Mouse (Mus musculus) kidney, postnatal 10 days (tissue): Measurements from ENCODE around the gene Ranbp10.

ENCODE experiments used
- DNase-seq: peaks from one replicate; pipeline ENCODE4 v3.0.0; 2021; ENCODE audit warnings: mixed read lengths

The Ranbp10 gene

DNA sequence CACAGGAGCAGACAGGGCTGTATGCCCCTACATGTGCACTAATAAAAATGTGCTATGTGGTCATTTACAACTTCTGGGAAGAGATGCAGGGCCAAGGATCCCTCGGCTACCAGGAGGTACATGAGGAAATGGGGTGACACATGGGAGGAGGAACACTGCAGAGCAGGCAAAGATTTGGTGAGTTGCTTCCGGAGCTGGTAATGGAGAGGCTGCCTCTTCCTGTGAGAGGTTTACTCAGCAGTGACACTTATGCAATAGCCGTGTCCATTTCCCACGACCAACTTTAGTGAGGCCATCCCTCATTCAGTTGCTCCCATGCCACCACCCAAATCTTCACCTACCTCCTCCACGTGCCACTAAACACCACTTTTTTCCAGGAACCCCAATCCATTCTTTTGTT is 46.9 kb downstream of the Ranbp10 start:
- DNase-seq = no peak

DNA sequence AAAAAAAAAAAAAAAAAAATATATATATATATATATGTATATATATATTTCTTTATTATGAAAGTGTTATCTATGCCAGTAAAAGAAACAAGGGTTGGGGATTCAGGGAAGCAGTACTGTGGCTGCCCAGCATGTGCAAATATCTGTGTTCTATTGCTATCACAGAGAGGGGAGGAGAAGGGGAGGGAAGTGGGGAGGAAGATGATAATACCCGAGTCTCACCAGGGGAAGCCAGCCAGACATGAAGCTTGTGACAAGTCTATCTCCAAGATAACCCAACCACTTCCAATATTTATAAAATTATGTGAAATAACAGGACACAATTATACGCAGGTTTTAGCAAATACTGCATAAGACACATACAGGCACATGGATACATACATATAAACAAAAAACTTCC is 49.3 kb downstream of the Ranbp10 start:
- DNase-seq = no peak

DNA sequence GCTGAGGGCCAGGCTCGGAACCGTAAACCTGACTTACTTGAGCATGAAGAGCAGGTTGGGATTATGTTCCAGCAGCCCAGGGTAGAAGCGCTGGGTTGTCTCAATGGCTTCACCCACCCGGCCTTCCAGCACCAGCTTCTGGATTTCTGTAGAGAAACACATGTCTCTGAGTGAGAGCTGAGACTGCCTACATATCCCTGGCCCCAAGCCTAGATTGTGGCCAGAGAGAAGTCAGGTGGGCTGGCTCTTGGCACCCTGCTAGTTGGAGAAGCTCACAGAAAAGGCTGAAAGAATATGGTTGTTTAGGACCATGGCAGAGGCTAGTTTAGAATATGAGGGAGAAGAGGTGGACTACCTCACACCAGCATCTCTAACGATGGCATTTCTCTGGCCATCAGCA is 52.7 kb downstream of the Ranbp10 start:
- no peak for DNase-seq

DNA sequence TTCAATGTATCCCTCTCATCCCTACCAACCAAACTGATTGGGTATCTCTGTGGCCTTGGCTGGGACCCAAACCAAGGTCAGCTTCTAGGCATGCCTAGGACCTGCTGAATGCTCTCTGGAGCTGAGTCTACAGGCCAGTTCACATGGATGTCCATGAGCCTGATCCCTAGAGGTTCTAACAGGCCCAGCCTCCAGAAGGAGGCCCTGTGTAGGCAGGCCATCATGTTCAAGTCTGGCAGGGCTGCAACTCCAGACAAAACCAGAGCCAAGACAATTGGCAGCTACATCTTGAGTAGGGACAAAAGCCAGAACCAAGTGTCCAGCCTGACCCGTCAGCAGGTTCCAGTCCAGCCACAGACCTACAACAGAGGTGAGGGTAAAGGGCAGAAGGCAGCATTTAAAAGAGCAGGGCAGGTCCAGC is 53.7 kb downstream of the Ranbp10 start:
- DNase-seq = no peak

DNA sequence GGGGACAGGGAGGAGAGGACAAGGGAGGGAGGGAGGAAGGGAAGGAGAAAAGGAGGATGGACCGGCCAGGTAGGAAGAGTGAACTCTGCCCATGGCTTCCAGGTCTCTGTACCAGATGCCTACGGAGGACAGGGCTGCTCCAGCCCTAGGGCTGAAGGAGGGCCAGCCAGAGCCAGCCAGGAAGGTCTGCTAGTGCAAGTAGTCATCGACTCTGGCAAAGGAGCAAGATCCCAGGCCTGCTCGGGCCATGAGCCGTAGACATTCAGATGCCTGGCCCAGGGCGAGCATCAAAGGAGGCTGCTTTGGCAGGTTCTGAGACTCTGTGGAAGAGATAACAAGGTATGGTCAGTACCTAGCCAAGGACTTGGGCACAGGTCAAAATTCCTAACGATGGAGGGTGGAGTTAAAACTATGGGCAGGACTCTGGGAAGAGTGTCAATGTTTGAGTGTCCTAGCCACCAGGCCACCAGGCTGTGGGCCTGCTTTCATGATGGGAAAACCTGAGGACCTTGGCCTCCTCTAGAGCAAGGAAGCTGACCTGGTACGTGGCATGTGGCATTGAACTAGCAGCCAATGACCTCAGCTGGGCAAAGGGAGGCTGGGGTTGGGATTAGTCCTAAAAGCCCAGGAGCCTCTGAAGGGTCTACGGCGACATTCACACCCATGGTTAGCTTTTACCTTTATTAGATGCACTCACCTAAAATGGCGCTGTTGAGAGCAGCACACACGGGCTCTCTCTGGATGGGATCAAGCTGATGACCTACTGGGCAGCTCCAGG is 55.6 kb downstream of the Ranbp10 start:
- DNase-seq = no peak

DNA sequence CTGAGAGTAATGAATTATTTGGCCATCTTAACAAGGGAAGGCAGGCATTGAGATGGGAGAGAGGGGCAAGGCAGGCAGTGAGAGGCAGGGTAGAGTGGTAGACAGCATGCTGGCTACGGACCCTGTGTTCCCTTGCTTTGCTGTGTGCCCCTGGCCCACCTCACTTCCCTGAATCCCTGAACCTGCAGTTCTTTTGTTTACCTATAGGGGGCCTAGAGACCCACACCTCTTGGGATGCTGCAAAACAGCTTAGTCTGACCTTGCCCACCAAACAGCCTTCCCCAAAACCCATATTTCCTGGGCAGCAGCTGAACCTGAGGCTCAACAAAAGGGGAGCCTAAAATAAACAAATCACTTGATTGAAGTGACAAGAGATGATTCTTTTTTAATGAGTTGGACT is 56.5 kb downstream of the Ranbp10 start:
- DNase-seq = no peak

DNA sequence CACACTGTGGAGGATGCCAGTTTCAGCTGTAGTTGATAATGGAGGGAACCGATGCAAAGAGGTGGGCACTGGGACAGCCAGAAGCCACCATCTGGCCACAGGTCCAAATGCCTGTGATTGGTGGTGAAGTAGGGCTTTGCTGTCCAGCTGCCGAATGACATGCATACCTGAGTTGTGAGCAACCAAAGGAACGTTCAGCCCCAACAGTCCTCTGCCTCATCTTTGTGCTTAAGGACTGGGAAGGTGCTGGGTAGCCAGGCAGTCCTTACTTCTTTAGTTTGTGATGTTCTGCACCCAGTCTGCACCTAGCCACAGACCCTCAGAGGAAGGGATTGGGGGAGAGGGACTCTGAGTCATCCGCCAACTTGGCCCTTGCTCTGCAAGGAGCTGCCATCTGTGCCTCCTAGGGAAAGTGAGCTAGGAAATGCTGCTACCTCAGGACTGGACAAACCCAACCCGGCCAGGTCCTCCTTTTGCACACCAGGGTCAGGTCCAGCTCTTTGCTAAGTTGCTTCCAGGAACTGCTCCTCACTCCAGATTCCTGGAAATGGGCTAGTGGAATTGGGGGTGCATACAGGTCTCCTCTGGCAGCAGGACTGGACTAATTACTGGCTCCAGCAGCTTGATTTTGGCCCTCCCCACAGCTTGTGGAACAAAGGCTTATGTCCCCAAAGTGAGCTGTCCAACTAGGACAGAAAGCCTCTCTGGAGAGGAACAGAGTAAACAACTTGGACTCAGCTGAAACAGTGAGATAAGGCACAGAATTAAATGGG is 58.5 kb downstream of the Ranbp10 start:
- no peak for DNase-seq

DNA sequence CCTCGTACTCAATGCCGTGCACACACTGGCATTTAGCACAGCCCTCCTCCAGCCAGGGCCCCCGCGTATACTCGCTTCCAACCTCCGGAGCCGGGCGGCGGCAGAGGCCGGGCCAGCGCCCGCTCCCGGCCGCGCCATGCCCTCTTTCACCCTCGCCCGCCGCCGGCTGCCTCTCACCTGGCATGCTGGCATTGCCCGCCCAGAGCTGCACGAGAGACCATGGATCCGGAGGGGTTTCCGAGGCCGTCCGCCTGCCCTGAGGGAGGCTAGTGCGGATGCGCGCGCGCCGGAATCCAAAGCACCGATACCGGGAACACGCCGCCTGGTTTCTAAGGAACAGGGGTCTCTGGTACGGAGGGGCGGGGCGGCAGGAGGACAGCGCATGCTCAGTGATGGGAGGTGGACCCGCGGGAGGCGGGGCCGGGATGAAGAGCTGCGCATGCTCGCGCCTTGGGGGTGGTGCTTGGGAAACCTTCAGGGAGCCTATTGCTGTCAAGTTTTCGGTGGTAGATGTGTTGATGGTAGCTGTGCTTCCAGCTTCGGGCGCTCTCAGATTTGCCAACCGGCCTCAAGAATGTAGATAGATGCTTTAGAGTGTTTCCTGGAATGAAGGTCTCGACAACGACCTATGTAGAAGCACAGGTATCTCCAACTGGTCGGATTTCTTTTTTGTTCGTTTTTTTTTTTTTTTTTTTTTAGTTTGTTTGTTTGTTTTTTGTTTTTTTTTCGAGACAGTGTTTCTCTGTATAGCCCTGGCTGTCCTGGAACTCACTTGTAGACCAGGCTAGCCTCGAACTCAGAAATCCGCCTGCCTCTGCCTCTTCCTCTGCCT is 68.7 kb downstream of the Ranbp10 start, which contains the start of gene Gfod2:
TSS of gene Gfod2 (minus strand) at position 388 of the 832 bp plus-strand sequence.
- DNase-seq = peak; percentile 99

DNA sequence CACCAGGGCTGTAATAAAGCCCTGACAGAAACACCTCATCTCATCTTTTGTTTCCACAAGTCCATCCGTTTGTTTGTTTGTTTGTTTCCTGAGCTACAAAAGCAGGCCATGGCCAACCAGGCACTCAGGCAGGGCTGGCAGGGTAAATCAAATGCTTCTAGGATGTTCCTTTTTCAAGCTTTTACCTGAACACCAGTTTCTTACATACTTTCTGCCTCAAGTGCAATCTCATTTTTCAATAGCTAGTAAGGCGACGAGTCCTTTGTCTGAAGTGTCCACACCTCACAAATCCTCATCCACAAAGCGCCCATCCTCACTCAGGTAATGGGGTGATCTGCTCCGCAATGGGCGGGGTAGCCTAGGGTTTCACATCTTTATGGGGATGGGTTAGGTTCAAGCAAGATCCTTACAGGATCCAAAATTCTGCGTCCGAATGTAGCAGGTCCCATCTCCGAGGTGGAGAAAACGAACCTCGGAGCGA is 69.3 kb downstream of the Ranbp10 start:
- no peak for DNase-seq

DNA sequence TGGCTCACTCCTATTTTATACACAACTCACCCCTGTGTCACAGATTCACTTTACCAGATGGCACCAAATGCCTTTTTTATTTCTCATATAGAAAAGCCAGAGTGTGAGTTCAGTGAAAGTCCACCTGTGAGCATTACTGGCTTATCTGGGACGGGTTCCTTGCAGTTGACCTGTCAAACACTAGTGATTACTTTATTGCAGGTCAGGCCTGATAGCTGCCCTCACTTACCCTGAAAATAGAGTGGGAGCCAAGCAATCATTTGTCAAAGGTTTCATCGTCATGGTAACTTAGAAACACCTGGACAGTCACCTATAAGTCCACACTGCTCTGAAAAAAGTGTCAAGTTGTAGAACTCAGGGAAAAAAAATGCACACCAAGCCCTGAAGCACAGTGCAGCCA is 72.5 kb downstream of the Ranbp10 start:
- DNase-seq = no peak

DNA sequence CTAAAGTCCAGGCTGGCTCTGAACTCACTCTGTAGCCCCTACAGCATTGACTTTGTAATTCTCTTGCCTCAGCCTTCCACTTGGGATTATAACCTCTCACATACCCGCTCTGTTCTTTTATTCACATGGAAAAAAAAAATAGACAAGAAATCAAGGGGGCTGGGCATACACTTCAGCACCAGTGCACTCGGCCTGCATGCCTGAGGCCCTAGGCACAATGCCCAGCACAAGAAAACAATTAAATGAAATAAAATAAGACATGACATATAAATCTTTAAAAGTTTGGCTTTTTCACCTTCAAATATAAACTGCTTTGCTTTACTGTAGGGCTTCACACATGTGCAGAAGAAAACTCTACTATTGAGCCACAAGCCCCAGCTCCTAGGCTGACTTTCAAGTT is 73.2 kb downstream of the Ranbp10 start:
- DNase-seq = no peak

DNA sequence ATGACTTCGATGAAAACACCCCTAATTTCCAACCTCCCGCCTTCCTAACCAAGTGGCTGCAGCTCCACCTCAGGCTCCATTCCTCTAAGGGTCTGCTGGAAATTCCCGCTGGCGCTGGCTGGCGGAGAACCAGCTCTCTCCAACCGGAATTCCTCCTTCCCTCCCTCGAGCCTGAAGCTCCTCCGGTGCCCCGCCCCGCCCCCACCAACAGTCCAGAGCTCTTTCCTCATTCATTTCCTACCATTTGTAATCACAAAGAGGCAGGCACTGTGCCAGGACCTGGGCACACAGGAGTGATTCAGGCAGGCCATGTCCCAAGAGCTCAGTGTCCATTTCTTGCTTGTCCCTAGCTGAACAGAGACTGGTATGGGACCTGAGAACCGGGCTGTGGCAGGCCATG is 76.5 kb downstream of the Ranbp10 start:
- peak; percentile 92 for DNase-seq

DNA sequence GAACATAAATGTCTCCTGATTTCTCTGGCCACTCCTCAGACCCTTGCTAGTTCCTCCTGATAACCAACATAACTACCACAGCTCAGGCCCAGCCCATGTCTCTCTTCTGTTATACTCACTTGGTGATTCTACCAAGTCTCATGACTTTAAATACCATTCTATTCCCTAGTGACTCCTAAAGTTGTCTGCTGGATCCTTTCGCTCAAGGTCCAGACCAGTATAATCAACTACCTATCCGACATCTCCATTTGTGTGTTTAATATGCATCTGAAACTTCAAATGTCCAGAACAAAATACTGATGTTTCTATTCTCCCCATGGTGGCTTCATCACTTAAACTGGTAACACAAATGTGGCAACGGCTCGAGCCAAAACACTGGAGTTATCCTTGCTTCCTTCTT is 83.8 kb downstream of the Ranbp10 start:
- no peak for DNase-seq

DNA sequence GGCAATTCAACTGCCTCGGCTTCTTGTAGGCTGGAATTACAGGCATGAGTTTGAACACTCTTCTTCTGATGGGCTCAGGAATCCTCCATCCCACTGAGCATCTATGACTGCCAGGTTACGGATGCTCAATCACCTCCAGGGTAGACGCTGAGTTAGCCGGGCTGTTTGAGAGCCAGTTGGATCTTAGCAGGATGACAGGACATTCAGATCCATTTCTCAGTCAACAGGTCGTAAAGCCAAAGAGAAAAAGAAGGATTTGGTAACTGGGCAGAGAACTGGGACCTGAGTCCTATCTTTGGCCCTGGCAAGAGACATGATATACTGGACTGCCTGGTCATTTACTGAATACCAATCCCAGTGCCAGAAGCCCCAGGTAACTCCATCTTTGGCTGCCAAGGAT is 87.9 kb downstream of the Ranbp10 start:
- DNase-seq = no peak

DNA sequence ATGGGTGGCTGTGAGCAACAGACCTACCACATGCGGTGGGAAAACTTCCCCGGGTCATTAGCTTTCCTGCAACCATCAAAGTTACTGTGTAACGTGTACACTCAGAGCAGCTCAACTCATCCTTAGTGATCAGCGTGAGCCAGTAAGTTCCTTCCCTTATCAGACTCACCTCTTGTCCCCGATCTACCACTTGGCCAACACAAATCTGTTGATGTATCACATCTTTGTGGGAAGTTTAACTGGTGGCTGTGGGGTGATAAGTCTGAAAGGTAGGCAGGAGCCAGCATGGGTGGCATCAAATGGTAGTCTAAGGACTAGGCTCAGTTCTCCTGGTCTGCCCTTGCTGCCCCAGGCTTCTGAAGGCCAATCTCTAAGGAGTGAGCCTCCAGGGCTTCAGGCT is 95.0 kb downstream of the Ranbp10 start:
- DNase-seq = no peak

DNA sequence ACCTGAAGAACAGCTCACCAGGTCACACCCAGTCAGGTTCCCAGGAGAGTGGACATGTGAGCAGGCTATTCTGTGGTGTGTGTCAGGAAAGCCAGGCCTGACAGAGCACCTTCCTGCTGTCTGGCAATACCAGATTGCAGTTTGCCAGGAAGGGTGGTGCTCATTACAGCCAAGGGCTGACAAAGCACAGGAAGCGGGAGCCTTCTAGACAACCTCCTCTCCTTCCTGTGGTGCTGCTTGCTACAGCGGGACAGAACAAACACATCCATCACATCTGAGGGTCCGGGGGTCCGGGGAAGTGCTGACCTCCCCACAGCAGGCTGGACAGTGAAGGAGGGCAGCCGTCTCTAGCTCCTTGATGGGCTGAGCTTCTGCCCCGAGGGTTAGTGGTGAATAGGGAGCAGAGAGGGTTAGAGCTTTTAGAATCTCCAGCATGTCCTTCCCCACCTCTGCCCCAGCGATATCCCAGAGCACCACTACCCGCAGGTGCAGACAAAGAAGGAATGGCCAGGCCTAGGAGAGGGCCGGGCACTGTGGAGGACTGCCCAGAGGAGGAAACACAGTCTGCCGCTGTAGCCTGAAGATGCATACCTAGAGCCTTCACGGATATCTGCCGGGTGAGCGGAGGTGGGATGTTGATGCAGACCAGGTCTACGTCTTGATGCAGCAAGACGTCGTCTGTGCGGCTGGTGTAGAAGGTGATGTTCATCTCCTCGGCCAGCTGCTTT is 99.6 kb downstream of the Ranbp10 start:
- DNase-seq = peak; percentile 64

DNA sequence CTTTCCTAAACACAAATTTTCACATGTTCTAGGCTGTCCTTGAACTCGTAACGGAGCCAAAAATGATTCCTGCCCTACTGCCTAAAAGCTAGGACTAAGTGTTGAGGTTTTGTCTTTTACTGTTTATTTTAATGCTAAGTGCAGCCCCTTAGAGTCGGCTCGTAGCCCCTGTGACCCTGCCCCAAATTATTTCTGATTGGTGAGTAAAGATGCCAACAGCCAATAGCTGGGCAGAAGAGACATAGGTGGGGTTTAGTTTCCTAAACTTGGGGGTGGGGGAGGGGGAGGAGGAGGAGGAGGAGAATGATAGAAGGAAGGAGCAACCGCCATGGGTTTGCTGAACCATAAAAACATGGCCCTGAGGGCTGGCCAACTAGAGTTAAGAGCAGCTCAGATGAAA is 101.4 kb downstream of the Ranbp10 start:
- no peak for DNase-seq

DNA sequence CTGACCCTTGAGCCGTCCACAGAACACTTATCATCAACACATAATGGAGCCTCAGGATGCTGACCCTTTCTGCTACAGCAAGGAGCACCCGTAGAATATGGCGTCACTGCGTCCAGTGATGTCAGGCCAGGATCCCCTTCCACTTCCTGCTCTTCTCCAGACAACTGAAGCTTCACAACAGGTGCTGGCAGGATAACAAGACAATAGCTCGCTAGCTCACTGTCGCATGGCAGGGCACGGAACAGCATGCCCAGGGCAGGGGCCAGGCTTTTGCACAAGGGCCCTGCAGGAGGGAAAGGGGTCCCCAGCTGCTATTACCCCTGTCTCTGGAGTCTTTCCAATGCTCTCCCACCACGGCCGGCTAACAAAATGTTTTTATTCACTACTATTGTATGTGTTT is 104.3 kb downstream of the Ranbp10 start:
- DNase-seq = no peak

DNA sequence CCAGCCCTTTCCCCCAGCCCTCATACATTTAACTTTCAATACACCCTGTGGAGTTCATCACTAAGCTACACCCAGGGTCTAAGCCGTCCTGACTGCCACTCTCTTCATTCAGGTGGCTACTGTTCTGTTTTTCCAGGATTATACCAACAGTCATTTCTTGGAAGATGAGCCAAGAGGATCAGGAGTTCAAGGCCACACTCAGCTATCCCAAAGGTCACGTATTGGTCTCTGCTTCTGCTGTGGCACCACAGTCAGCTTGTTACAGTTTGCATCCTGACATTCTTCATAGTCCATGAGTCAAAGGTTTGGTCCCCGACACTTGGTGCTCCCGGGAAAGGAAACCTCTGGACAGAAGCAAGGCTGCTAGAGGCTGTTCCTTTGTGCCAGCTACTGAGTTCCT is 107.5 kb downstream of the Ranbp10 start:
- DNase-seq = no peak
